Comparison of ENCODE assay signal across 9 mouse cellular contexts in genomic region chr3:107754632-107755031, GRCm38 (mm10). TPM values are rescaled to one million over a fixed set of nuclear protein-coding genes. Genes with fewer than 3 reads are reported as not detected.
DNase-seq lines count a peak whose midpoint lies in the region; ATAC-seq and TF ChIP-seq lines count a peak whose summit lies in the region.
"Had no signal": no experiment of that assay in that cellular context is flagged by ENCODE, and none has a peak within 500 bp of the region (broad histone marks: within the 10 kb centered on the region; RNA-seq: fewer than 3 reads in every experiment).

No protein-coding gene starts in this region.

- H3ac ChIP-seq in myocyte (ENCODE audit: control insufficient read depth, insufficient read length): no peak overlapping the region

- peak; percentile 98; the same call in 1 of the 2 replicates for TF ChIP-seq CTCF in heart, adult 2 months (IDR thresholded peaks at IDR 0.05)
- TF ChIP-seq CTCF in kidney, postnatal 0 days (IDR thresholded peaks at IDR 0.05; ENCODE audit: low read depth): peak; percentile 82

- TF ChIP-seq POLR2A in heart, adult 2 months (IDR thresholded peaks at IDR 0.05; ENCODE audit: insufficient read depth, low read depth, low read length): no peak
- peak; percentile 19 for TF ChIP-seq POLR2A in myocyte (IDR thresholded peaks at IDR 0.05; ENCODE audit: insufficient read length, low read depth)

- H3K79me2 ChIP-seq in heart, adult 2 months (replicated peaks; ENCODE audit: control insufficient read depth, insufficient read depth, low read length): peaks cover 2% of the 10 kb centered on the region
- peaks cover 56% of the 10 kb centered on the region for H3K79me2 ChIP-seq in myocyte (ENCODE audit: control insufficient read depth, insufficient read depth)

- 44% methylated on average over 3 of the region's 3 CpGs for WGBS in heart, adult 2 months
- 59% methylated on average over 3 of the region's 3 CpGs for WGBS in kidney, postnatal 0 days

- H3K9ac ChIP-seq in heart, adult 2 months (ENCODE audit: low read depth, low read length): no peak overlapping the region
- H3K9ac ChIP-seq in kidney, postnatal 0 days (ENCODE audit: low read depth, low read length): no peak overlapping the region
- H3K9ac ChIP-seq: embryonic facial prominence, embryonic 15.5 days had no signal

- H3K27me3 ChIP-seq in heart, adult 2 months (ENCODE audit: control insufficient read depth, insufficient read depth, low read length): no peaks in the 10 kb centered on the region
- no peaks in the 10 kb centered on the region for H3K27me3 ChIP-seq in kidney, postnatal 0 days (ENCODE audit: insufficient read depth, low read length)
- H3K27me3 ChIP-seq in myocyte (ENCODE audit: control insufficient read depth, insufficient read depth, insufficient read length): no peaks in the 10 kb centered on the region
- H3K27me3 ChIP-seq: embryonic facial prominence, embryonic 15.5 days had no signal

- no peaks in the 10 kb centered on the region for H3K9me3 ChIP-seq in kidney, postnatal 0 days (replicated peaks; ENCODE audit: low read length)
- H3K9me3 ChIP-seq: embryonic facial prominence, embryonic 15.5 days had no signal

- H3K4me2 ChIP-seq in kidney, postnatal 0 days (ENCODE audit: low read length): no peak overlapping the region
- H3K4me2 ChIP-seq in myocyte (ENCODE audit: low read depth): no peak overlapping the region
- H3K4me2 ChIP-seq: embryonic facial prominence, embryonic 15.5 days had no signal

- TF ChIP-seq EP300 in heart, adult 2 months (IDR thresholded peaks at IDR 0.05; ENCODE audit: insufficient read depth, low read depth, low read length): no peak

- H3K4me1 ChIP-seq in heart, adult 2 months (ENCODE audit: control insufficient read depth, insufficient read depth, low read length): peaks cover 28% of the 10 kb centered on the region
- H3K4me1 ChIP-seq in kidney, postnatal 0 days (replicated peaks; ENCODE audit: insufficient read depth, low read length): peaks cover 17% of the 10 kb centered on the region

- H3K4me3 ChIP-seq in heart, adult 2 months: no peak overlapping the region
- H3K4me3 ChIP-seq in kidney, postnatal 0 days (replicated peaks; ENCODE audit: low read depth, low read length): no peak overlapping the region
- no peak overlapping the region for H3K4me3 ChIP-seq in myocyte
- H3K4me3 ChIP-seq: embryonic facial prominence, embryonic 15.5 days had no signal

- DNase-seq in heart, adult 2 months: peak in 1 of 2 experiments; percentile 55
- DNase-seq in heart, postnatal 25 days (ENCODE audit: low spot score): no peak
- DNase-seq in 3134 (ENCODE audit: extremely low read depth, insufficient read length, low spot score) (peak; percentile 40), ES-CJ7 (ENCODE audit: low read depth, low spot score) (peak; percentile 65)
- peak; percentile 27 to 51 for DNase-seq in cerebellum, postnatal 25 days
- DNase-seq in kidney, postnatal 0 days (ENCODE audit: low spot score): peak; percentile 74
- DNase-seq in testis, postnatal 14 days (ENCODE audit: low spot score): no peak

- H3K36me3 ChIP-seq in heart, adult 2 months (ENCODE audit: control insufficient read depth, insufficient read depth, low read length): peaks cover 47% of the 10 kb centered on the region
- peaks cover 10% of the 10 kb centered on the region; the same call in 1 of the 2 replicates for H3K36me3 ChIP-seq in kidney, postnatal 0 days (ENCODE audit: insufficient read depth, low read length)
- H3K36me3 ChIP-seq in myocyte (ENCODE audit: control insufficient read depth, insufficient read depth): peaks cover 57% of the 10 kb centered on the region

- no peak for ATAC-seq in kidney, postnatal 0 days (replicated peaks; ENCODE audit: low FRiP score, low read depth)

- intact Hi-C loops in heart, adult 2 months (cut with DNase I): loop anchor here (2.0 kb wide), 1 partner anchor 58 kb away; the partner anchor contains the start of gene Ahcyl1
- intact Hi-C loops in heart, postnatal 25 days (cut with DNase I): loop anchor here (2.0 to 10.0 kb wide), 2 partner anchors 58 to 130 kb away; partner anchors contain the start of gene Ahcyl1

- no peak overlapping the region for H3K27ac ChIP-seq in heart, adult 2 months
- no peak overlapping the region for H3K27ac ChIP-seq in kidney, postnatal 0 days
- H3K27ac ChIP-seq: embryonic facial prominence, embryonic 15.5 days had no signal

TF ChIP-seq in myocyte, 11 proteins besides CTCF, POLR2A, EP300 and RAD21:
- TF ChIP-seq REST (IDR thresholded peaks at IDR 0.05; ENCODE audit: insufficient read depth, insufficient read length) (no peak), SRF (IDR thresholded peaks at IDR 0.05; ENCODE audit: control insufficient read depth, insufficient read length, low read depth) (no peak), USF1 (IDR thresholded peaks at IDR 0.05; ENCODE audit: low read depth) (no peak), TCF3 (IDR thresholded peaks at IDR 0.05; ENCODE audit: insufficient read length, low read depth) (no peak), POLR2AphosphoS2 (IDR thresholded peaks at IDR 0.05; ENCODE audit: insufficient read length, low read depth) (no peak), MYOD1 (IDR thresholded peaks at IDR 0.05; ENCODE audit: control insufficient read depth in 1 of 3, insufficient read length in 2 of 3, low read depth in 2 of 3) (no peak), CEBPB (IDR thresholded peaks at IDR 0.05; ENCODE audit: insufficient read depth, poor library complexity, severe bottlenecking) (no peak), MAX (IDR thresholded peaks at IDR 0.05; ENCODE audit: low read depth) (no peak), E2F4 (IDR thresholded peaks at IDR 0.05; ENCODE audit: insufficient read depth) (no peak), MYOG (IDR thresholded peaks at IDR 0.05; ENCODE audit: control insufficient read depth in 1 of 3, insufficient read depth in 1 of 3, insufficient read length in 2 of 3, low read depth in 2 of 3) (no peak), TCF12 (IDR thresholded peaks at IDR 0.05; ENCODE audit: insufficient read depth, poor library complexity, severe bottlenecking) (no peak)

RNA-seq across cellular contexts. Expression of gene Csf1, which starts 5.6 kb away (rescaled TPM):
- total RNA-seq in heart, adult 2 months (2021): 10 to 100 TPM; 30.0 to 41.7 TPM
- 32.9 and 44.0 TPM in 2 replicates for polyA plus RNA-seq in heart, adult 2 months (2012; rRNA removed)
- total RNA-seq in heart, postnatal 25 days (2021): 10 to 100 TPM; 46.8 to 48.6 TPM
- 7.8 and 8.7 TPM in 2 replicates for polyA plus RNA-seq in kidney, postnatal 0 days (2015; fragmentation: Nextera tagmentation; extraction: Ambion mirVana)
- 68.1 TPM for polyA plus RNA-seq in myocyte (2012; fragmentation: generic; extraction: Trizol)

RNA-seq across cellular contexts. Expression of gene Ahcyl1, which starts 58.3 kb away (rescaled TPM):
- total RNA-seq in heart, adult 2 months (2021): 10 to 100 TPM; 76.5 to 82.3 TPM
- 50.9 and 94.6 TPM in 2 replicates for polyA plus RNA-seq in heart, adult 2 months (2012; rRNA removed)
- total RNA-seq in heart, postnatal 25 days (2021): 10 to 100 TPM; 80.0 to 81.1 TPM
- 79.2 and 81.5 TPM in 2 replicates for polyA plus RNA-seq in kidney, postnatal 0 days (2015; fragmentation: Nextera tagmentation; extraction: Ambion mirVana)
- 51.0 TPM for polyA plus RNA-seq in myocyte (2012; fragmentation: generic; extraction: Trizol)

Comparison
In these comparisons a context has a peak if more than half of its experiments do, and no peak if none do; other contexts are left out.
1. DNase-seq: peak in 3134 (single experiment), ES-CJ7 (single experiment), cerebellum, postnatal 25 days (2 of 2) and kidney, postnatal 0 days (single experiment); none in heart, postnatal 25 days (single experiment) and testis, postnatal 14 days (single experiment).